30 mouse cellular contexts compared by ENCODE assay signal in the genomic region with DNA sequence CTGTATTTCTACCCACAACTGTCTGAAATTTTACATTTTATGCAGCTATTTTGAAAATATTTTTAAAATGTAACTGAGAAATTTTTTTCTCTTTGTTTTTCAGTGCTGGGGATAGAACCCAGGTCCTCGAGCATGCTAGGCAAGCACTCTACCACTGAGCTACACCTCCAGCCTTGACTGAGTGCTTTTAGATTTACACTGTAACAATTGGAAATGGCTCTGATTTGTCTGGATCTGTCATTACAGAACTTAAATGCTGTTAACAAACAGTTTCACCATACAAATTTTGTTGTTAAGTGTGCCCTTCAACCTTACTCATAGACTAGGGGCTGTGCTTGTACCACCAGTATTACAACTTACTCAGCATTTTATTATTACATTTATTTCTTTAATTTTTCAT.
"Had no signal": no experiment of that assay in that cellular context is flagged by ENCODE, and none has a peak within 500 bp of the region (broad histone marks: within the 10 kb centered on the region; RNA-seq: fewer than 3 reads in every experiment).

No protein-coding gene starts in this region.

- H3K4me1 ChIP-seq: limb, embryonic 10.5 days; limb, embryonic 12.5 days; limb, embryonic 13.5 days; limb, embryonic 15.5 days; liver, embryonic 12.5 days; liver, embryonic 13.5 days; liver, embryonic 15.5 days; lung, embryonic 15.5 days; megakaryocyte, embryonic 14.5 days; midbrain, embryonic 10.5 days; midbrain, embryonic 12.5 days; midbrain, embryonic 13.5 days; midbrain, embryonic 15.5 days; neural tube, embryonic 12.5 days had no signal

- DNase-seq: left cerebral cortex, postnatal 4 days; liver; liver, embryonic 13.5 days; liver, postnatal 0 days; lung, adult 18-20 months; lung, adult 2 months; lung, embryonic 14.5 days; lung, postnatal 10 days; lung, postnatal 14 days; lung, postnatal 36 days; lung, postnatal 4 days; midbrain, embryonic 14.5 days had no signal

- H3K9me3 ChIP-seq: limb, embryonic 10.5 days; limb, embryonic 12.5 days; limb, embryonic 13.5 days; limb, embryonic 15.5 days; liver, embryonic 12.5 days; liver, embryonic 13.5 days; liver, embryonic 15.5 days; lung, embryonic 15.5 days; megakaryocyte, embryonic 14.5 days; midbrain, embryonic 10.5 days; midbrain, embryonic 12.5 days; midbrain, embryonic 13.5 days; midbrain, embryonic 15.5 days; neural tube, embryonic 12.5 days had no signal

- H3K27me3 ChIP-seq: limb, embryonic 12.5 days; limb, embryonic 15.5 days; liver, embryonic 12.5 days; liver, embryonic 13.5 days; liver, embryonic 15.5 days; lung, embryonic 15.5 days; megakaryocyte, embryonic 14.5 days; midbrain, embryonic 12.5 days; midbrain, embryonic 13.5 days; midbrain, embryonic 15.5 days; neural tube, embryonic 12.5 days had no signal

- H3K36me3 ChIP-seq: limb, embryonic 10.5 days; limb, embryonic 12.5 days; limb, embryonic 13.5 days; limb, embryonic 15.5 days; liver, embryonic 12.5 days; liver, embryonic 13.5 days; liver, embryonic 15.5 days; lung, embryonic 15.5 days; midbrain, embryonic 10.5 days; midbrain, embryonic 12.5 days; midbrain, embryonic 13.5 days; midbrain, embryonic 15.5 days; neural tube, embryonic 12.5 days had no signal

- H3K27ac ChIP-seq: limb, embryonic 10.5 days; limb, embryonic 12.5 days; limb, embryonic 13.5 days; limb, embryonic 15.5 days; liver, embryonic 12.5 days; liver, embryonic 13.5 days; liver, embryonic 14.5 days; liver, embryonic 15.5 days; lung, embryonic 15.5 days; macrophage; midbrain, embryonic 10.5 days; midbrain, embryonic 12.5 days; midbrain, embryonic 13.5 days; midbrain, embryonic 15.5 days; neural tube, embryonic 12.5 days had no signal

- H3K9ac ChIP-seq: limb, embryonic 12.5 days; limb, embryonic 13.5 days; limb, embryonic 15.5 days; liver, embryonic 12.5 days; liver, embryonic 13.5 days; liver, embryonic 14.5 days; liver, embryonic 15.5 days; liver, postnatal 0 days; lung, embryonic 14.5 days; lung, embryonic 15.5 days; midbrain, embryonic 12.5 days; midbrain, embryonic 13.5 days; midbrain, embryonic 15.5 days; neural tube, embryonic 12.5 days had no signal

- H3K4me3 ChIP-seq: limb, embryonic 10.5 days; limb, embryonic 12.5 days; limb, embryonic 13.5 days; limb, embryonic 15.5 days; liver, embryonic 12.5 days; liver, embryonic 13.5 days; liver, embryonic 15.5 days; lung, embryonic 15.5 days; megakaryocyte, embryonic 14.5 days; midbrain, embryonic 10.5 days; midbrain, embryonic 12.5 days; midbrain, embryonic 13.5 days; midbrain, embryonic 15.5 days; myocyte; neural tube, embryonic 12.5 days had no signal

- H3K4me2 ChIP-seq: limb, embryonic 12.5 days; limb, embryonic 13.5 days; limb, embryonic 15.5 days; liver, embryonic 11.5 days; liver, embryonic 12.5 days; liver, embryonic 13.5 days; liver, embryonic 15.5 days; lung, embryonic 14.5 days; lung, embryonic 15.5 days; midbrain, embryonic 11.5 days; midbrain, embryonic 12.5 days; midbrain, embryonic 13.5 days; midbrain, embryonic 15.5 days; neural tube, embryonic 12.5 days had no signal
